Mouse (Mus musculus) urinary bladder, postnatal 25 days (tissue): ENCODE measurements around the gene Vat1.
"Not testable (repeated sequence)": the region's sequence is repeated elsewhere in the genome, so short reads cannot be mapped to it uniquely, and the experiment has no call there.

ENCODE experiments used
- DNase-seq: peaks from one replicate; pipeline ENCODE4 v3.0.0; 2022; ENCODE audit warnings: low spot score

Vat1 gene

DNA sequence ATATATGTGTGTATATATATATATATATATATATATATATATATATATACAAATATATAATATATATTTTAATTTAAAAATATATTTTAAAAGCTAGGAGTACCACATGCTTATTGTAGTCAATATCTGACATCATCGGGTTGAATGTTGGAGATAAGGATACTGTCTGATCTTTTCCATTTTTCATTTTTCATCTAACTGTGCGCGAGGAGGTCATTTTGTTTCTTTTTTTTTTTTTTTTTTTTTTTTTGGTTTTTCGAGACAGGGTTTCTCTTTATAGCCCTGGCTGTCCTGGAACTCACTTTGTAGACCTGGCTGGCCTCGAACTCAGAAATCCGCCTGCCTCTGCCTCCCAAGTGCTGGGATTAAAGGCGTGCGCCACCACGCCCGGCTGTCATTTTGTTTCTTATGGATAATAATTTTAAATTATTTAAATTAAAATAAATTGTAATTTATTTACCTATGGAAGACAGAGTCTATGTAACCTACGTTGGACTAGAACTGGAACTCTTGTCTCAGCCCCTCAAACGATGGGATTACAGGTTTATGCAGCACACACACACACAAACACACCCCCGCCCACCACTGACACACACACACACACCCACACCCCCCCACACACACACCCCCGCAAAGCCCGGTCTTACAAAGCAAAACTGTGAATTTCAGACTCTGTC lies 24.4 kb downstream of the Vat1 start:
- not testable (repeated sequence) for DNase-seq

DNA sequence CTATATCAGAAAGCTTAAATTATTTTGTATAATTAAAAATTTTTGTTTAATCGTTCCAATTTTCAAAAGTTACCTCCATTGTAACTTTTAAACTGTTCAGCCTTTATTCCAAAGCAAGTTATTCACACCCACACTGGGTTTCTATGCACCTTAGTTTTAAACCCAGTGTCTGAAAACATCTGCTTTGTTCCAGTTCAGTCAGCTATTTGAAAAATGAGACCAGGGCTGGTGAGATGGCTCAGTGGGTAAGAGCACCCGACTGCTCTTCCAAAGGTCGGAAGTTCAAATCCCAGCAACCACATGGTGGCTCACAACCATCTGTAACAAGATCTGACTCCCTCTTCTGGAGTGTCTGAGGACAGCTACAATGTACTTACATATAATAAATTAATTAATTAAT lies 28.0 kb downstream of the Vat1 start:
- not testable (repeated sequence) for DNase-seq

DNA sequence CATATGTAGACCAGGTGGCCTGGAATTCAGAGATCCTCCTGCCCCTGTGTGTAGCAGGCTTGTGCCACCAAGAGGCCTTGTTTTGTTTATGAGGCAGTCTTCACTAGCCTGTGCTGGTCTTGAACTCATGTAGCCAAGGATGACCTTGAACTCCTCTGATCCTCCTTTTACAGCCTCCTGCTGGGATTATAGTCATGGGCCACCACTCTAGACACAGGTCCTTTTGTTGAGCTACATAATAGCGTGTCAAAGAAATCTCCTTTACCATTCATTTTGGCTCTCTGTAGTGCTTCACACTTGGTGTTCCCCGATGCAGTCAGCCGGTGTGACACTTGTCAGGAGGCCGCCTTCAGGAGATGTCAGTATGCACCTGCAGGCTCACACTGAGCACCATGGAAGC lies 29.1 kb downstream of the Vat1 start:
- no peak for DNase-seq

DNA sequence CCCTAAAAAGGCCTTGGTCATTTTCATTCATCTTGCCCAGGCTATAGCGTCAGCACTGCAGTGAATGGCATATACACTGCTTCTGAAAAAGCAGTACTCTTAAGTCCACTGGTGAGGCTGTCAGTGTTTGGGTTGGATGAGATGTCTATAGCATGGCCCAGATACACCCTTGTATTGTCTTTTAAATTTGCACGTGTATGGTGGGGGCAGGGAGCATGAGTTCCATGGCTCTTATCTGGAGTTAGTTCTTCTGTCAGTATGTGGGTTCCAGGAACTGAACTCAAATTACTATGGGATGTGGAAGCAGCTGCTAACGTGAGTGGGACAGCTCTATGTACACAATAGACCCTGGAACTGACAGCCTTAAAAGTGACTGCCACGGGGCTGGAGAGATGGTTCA lies 30.2 kb downstream of the Vat1 start:
- no peak for DNase-seq

DNA sequence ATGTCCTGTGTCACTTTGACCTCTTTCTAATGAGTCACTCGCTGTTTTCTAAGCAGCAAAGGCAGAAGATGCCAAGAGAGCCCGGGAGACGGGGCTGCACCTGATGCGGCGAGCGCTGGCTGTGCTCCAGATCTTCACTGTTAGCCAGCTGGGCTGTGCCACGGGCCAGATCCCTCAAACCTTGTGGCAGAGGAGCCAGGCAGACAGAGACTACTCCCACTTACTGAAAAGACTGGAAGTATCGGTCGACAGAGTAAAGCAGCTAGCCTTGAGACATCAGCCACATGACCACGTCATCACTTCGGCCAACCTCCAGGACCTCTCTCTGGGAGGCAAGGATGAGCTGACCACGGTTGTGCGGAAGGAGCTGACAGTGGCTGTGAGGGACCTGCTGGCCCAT lies 32.6 kb downstream of the Vat1 start:
- no peak for DNase-seq

DNA sequence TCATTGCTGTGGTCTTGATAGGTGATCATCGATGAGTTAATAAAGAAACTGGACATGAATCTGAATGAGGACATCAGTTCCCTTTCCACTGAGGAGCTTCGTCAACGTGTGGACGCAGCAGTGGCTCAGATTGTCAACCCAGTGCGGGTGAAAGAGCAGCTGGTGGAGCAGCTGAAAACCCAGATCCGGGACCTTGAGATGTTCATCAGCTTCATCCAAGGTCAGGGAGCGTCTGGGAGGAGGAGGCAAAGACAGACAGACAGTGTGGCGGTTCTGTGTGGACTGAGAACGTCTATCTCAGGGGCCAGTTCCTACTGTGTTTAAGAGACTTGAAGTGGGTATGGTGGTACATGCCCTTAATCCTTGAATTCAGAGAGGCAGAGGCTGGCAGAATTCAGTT lies 34.7 kb downstream of the Vat1 start:
- no peak for DNase-seq

DNA sequence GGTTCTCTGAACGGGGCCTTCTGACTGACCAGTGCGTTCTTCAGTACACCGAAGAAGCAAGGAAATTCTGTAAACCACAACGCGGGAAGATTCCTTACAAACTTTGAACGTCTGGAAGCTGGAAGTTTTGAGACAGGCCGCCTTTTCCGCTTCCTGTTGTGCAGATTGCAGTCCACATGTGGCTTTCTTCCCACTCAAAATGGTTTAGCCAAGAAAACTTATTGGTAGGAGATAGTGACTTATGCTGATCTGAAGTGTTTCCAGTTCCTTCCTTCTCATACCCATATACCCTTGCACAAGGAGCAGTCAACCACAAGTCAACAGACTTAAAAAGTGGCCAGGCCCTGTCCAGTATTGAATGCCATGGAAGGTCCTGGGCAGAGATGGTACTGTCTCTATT lies 39.9 kb downstream of the Vat1 start:
- DNase-seq, result no peak

DNA sequence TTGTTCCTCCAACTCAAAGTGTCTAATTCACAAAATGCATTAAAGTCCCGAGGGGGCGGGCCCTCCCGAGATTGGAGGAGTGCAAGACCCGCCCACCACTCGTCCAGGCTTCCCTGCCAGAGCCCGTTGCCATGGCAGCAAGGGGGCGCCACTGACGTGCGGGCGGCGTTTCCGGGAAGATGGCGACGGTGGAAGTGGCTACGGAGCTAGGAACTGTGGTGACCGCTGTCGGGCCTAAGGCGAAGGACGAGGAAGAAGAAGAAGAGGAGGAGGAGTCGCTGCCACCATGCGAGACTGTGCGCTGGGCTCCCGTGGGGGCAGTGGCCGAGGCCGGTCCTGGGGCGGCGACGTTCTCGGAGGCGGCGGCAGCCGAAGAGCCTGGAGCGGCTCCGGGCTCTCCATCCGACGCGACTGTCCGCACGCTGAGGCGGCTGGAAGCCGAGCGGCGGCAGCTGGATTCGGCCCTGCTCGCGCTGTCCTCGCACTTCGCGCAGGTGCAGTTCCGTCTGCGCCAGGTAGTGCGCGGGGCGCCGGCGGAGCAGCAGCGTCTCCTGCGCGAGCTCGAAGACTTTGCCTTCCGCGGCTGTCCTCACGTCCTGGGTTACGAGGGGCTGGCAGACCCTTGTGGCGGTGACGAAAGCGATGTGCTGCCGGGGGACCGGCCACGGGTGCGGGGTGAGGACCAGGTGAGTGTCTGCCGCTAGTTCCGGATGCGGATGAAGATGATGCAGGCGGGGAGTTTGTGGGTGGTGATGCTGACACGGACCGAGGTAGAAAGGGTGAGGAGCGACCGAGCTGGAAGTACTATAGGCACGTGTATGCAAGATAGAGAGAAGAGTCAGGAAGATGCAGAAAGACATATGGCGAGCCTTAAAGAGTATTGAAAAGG lies 40.9 kb downstream of the Vat1 start, which contains the start of the genes Rundc1 and Ptges3l:
Rundc1 (plus strand) TSS at position 161 of the 889 bp plus-strand sequence.
Ptges3l (minus strand) TSS at position 409 of the 889 bp plus-strand sequence.
- DNase-seq, result peak; percentile 99

DNA sequence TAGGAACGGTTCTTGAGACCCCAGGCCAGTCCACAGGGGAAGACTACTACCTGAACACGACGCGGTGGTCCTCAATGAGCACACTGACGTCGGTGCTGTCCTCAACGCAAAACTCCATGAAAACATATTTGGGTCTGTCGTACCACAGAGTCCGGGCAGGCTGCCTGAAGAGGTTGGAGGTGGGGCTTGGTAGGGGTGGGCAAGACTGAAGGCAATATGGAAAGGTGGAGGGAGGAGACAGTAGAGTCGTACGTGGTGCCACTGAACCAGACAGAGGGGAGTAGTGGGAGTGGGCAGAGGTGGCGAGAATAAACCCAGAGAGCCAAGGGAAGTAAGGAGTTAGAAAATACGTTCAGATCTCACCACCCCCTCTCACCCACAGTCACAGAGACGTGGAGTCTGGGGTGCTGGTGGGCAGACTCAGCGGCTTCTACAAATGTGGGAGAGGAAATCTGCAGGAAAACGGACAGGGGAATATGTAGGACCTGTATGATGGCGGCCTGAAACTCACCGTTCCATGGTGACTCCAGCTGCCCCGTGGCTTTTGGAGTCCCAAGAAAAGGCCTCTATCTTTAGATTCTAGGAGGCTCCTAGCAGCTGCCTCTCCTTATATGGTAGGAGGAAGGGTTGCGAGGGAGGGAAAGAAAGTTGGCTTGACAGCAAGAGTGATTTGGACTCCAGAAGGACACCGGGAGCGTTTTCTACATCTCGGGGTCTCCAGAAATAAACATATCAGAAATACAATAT lies 41.8 kb downstream of the Vat1 start, which contains the start of gene Gm27029:
Gm27029 (minus strand) TSS at position 692 of the 747 bp plus-strand sequence.
- DNase-seq, result no peak

DNA sequence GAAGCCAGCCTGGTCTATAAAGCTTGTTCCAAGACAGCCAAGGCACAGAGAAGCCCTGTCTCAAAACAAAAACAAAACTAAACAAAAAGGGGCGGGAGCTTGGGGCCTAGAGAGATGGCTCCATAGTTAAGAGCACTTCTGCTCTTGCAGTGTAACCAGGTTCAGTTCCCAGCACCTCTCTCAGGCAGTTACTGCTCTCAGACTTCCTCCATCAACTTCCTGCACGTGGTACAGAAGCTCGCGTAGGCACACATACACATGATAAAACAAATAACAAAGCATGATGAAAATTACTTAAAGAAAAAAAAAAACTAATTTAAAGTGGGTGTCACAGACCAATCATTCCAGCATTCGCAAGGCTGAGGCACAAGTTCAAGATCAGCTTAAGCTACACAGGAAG lies 45.9 kb downstream of the Vat1 start:
- no peak for DNase-seq

DNA sequence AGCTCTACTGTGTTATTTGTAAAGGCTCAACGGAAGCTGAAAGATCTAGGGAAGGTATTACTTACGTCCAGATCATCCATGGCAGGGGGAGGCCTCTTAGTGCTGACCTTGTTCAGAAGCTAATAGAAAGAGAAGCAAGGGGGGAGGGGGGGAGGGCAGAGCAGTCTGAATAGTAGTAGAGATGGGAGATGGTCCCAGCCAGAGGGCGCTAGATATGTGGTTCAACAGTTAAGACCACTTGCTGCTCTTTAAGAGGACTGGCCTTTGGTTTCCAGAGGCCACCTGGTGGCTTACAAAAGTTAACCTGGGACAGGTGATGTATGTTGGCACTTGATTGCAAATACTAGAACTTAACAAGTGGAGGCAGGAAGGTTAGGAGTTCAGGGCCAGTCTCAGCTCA lies 46.4 kb downstream of the Vat1 start:
- DNase-seq, result no peak

DNA sequence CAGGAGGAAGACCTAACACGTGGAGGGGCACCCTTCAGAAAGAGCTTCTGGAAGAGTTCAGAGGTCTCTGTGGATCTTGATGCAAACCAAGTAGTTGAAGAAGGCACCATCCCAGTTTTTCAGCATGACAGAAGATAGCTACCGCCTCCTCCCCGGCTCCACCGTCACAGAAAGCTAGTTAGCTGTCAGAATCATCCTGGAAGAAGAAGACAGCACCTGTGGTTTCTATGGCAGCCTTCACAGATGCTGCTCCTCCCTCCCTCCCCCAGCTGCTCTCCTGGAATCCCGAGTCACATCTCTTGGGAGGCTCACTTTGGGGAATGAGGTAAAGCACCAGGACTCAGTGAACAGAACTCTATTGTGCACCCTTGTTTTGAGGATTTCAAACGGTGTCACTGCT lies 47.0 kb downstream of the Vat1 start:
- no peak for DNase-seq

DNA sequence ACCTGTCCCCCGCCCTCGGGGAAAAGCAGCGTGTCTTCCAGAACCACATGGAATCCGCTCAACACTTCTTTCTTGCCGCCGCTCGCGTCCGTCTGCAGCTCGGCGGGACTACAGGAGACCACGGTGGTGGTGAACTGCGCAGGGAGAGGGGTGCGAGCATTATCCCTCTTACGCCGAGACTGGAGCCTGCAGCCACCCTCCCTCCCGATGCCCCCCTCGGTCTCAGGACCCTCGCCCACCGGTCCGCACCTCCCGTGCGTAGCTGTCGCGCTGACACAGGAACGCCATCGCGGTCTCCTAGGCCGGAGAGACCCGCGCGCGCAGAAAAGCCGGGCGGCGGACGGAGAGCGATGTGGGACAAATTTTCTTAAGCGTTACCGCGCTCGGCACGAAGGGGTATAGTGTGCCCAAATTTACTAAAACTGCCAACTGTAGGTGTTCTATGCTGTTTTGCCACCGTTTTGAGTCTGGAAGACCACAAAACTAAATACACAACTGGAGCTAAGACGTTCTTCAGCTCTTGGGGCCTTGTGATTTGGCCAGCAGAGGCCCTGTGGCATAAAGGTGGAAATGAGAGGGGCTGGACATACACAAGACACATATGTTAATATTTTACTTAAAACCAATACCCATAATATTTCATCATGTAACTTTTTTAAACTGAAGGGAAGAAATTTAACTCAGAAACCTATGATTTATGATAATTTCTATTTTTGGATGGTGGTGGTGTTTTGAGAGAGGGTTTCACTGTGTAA lies 48.8 kb downstream of the Vat1 start, which contains the start of gene Aarsd1:
Aarsd1 (minus strand) TSS at position 515 of the 755 bp plus-strand sequence.
- peak; percentile 90 for DNase-seq

DNA sequence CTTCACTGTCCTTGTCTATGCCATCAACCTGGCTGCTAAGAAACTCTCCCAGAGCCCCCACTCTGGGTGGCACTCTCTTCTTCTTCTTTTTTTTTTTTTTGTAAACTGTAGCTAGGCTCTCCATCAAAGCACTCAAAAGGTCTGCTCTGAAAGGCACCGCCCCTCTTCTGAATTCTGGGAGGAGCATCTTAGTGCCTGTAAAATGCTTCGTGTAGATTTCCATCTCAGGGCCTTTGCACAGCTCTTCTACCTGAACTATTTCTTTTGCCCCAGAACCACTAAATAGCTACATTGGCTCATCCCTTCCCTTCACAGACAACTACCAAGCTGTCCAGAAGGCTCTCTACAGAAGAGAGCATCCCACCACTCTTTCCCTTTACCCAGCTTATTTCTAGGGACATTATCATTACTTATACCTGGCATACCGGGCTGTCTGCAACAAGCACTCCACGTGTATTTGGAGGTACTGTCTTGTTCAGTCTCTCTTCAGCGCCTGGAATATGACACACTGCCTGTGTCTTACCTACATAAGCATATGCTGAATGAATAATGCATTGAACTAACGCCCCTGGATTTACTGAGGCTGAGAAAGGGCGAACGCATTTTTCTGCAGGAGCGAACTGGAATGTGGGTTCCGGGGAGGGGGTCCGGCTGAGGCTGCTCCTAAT lies 49.5 kb downstream of the Vat1 start:
- no peak for DNase-seq

DNA sequence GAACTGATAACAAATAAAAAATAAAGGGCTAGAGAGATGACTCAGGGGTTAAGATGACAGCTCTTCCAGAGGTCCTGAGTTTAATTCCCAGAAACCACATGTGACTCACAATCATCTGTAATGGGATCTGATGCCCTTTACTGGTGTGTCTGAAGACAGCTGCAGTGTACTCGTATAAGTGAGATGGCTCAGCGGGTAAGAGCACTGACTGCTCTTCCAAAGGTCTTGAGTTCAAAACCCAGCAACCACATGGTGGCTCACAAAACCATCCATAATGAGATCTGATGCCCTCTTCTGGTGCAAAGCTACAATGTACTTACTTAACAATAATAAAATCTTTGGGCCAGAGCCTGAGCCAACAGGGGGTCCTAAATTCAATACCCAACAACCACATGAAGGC lies 50.7 kb downstream of the Vat1 start:
- no peak for DNase-seq
